26 mouse cellular contexts compared by ENCODE assay signal in genomic region chr5:28947465-28947864, GRCm38 (mm10).
DNase-seq lines count a peak whose midpoint lies in the region; ATAC-seq and TF ChIP-seq lines count a peak whose summit lies in the region.
"Had no signal": no experiment of that assay in that cellular context is flagged by ENCODE, and none has a peak within 500 bp of the region (broad histone marks: within the 10 kb centered on the region; RNA-seq: fewer than 3 reads in every experiment).

No protein-coding gene starts in this region.

- no peaks in the 10 kb centered on the region for H3K4me1 ChIP-seq in lung, embryonic 14.5 days (ENCODE audit: insufficient read depth)
- H3K4me1 ChIP-seq in lung, adult 2 months (ENCODE audit: control insufficient read depth, insufficient read depth, low read length), result no peaks in the 10 kb centered on the region
- H3K4me1 ChIP-seq: embryonic facial prominence, embryonic 13.5 days; embryonic facial prominence, embryonic 15.5 days had no signal

- no peak overlapping the region for H3K4me3 ChIP-seq in lung, embryonic 14.5 days (ENCODE audit: low read depth, low read length)
- no peak overlapping the region for H3K4me3 ChIP-seq in lung, adult 2 months (replicated peaks; ENCODE audit: extremely low read depth, low read depth, low read length)
- H3K4me3 ChIP-seq: embryonic facial prominence, embryonic 13.5 days; embryonic facial prominence, embryonic 15.5 days; erythroblast, embryonic 14.5 days; forebrain, embryonic 10.5 days; forebrain, embryonic 12.5 days had no signal

- H3K27ac ChIP-seq in lung, embryonic 14.5 days (ENCODE audit: low read depth), result no peak overlapping the region
- H3K27ac ChIP-seq: embryonic facial prominence, embryonic 13.5 days; embryonic facial prominence, embryonic 15.5 days; forebrain, embryonic 10.5 days; forebrain, embryonic 12.5 days had no signal

- H3K36me3 ChIP-seq in lung, embryonic 14.5 days (ENCODE audit: insufficient read depth), result no peaks in the 10 kb centered on the region
- H3K36me3 ChIP-seq: embryonic facial prominence, embryonic 13.5 days; embryonic facial prominence, embryonic 15.5 days; forebrain, embryonic 10.5 days; forebrain, embryonic 12.5 days; G1E had no signal

- H3K4me2 ChIP-seq in lung, embryonic 14.5 days, result no peak overlapping the region
- H3K4me2 ChIP-seq: embryonic facial prominence, embryonic 13.5 days; embryonic facial prominence, embryonic 15.5 days; forebrain, embryonic 12.5 days had no signal

- TF ChIP-seq POLR2A in lung, adult 2 months (IDR thresholded peaks at IDR 0.05; ENCODE audit: borderline replicate concordance, extremely low read depth, low read depth, low read length), result no peak

- ATAC-seq in lung, embryonic 14.5 days (ENCODE audit: insufficient read depth), result no peak
- ATAC-seq: CD4-positive, CD25-positive, alpha-beta regulatory T cell, adult 4 months; forebrain, embryonic 14.5 days; forebrain, embryonic 16.5 days; Patski had no signal

- H3K9me3 ChIP-seq in lung, embryonic 14.5 days (ENCODE audit: low read depth, low read length), result no peaks in the 10 kb centered on the region
- H3K9me3 ChIP-seq: embryonic facial prominence, embryonic 13.5 days; embryonic facial prominence, embryonic 15.5 days; forebrain, embryonic 10.5 days; forebrain, embryonic 12.5 days; G1E had no signal

- DNase-seq in lung, embryonic 14.5 days, result peak; percentile 35
- DNase-seq in lung, postnatal 4 days, result no peak
- peak; percentile 14 for DNase-seq in lung, postnatal 25 days (ENCODE audit: low spot score)
- no peak for DNase-seq in lung, adult 2 months
- DNase-seq in ZHBTc4 (ENCODE audit: low read depth, low spot score), result peak; percentile 6
- DNase-seq: adrenal gland, adult 2 months; adrenal gland, postnatal 10 days; adrenal gland, postnatal 25 days; B cell, adult 2 months; cerebellum, adult 11 months; cerebellum, adult 18-20 months; cerebellum, adult 8-10 months; cerebellum, adult 9-11 months; cerebellum, postnatal 14 days; cerebellum, postnatal 36 days; embryo, embryonic 11 days had no signal

- no peak overlapping the region for H3K9ac ChIP-seq in lung, embryonic 14.5 days
- H3K9ac ChIP-seq: embryonic facial prominence, embryonic 13.5 days; embryonic facial prominence, embryonic 15.5 days; forebrain, embryonic 12.5 days had no signal

- 43% methylated on average over 4 of the region's 4 CpGs for WGBS in lung, embryonic 14.5 days
- 53% methylated on average over 4 of the region's 4 CpGs for WGBS in lung, adult 2 months

- no peaks in the 10 kb centered on the region for H3K27me3 ChIP-seq in lung, embryonic 14.5 days (ENCODE audit: insufficient read depth, low read length)
- H3K27me3 ChIP-seq: embryonic facial prominence, embryonic 13.5 days; embryonic facial prominence, embryonic 15.5 days; forebrain, embryonic 12.5 days had no signal

- TF ChIP-seq CTCF in lung, embryonic 14.5 days (IDR thresholded peaks at IDR 0.05; ENCODE audit: low read depth), result no peak
- no peak for TF ChIP-seq CTCF in lung, adult 2 months (IDR thresholded peaks at IDR 0.05; ENCODE audit: insufficient read depth, low read length)

Comparison
In these comparisons a context has a peak if more than half of its experiments do, and no peak if none do; other contexts are left out.
1. DNase-seq: peak in lung, embryonic 14.5 days (single experiment), lung, postnatal 25 days (single experiment) and ZHBTc4 (single experiment); none in lung, postnatal 4 days (0 of 2) and lung, adult 2 months (single experiment).